Mouse (Mus musculus) CD4-positive, CD25-positive, alpha-beta regulatory T cell, adult 9 weeks (primary cell): ENCODE results near the gene En1. TPM values are rescaled to one million over a fixed set of nuclear protein-coding genes. Genes with fewer than 3 reads are reported as not detected.

ENCODE experiments used
- polyA plus RNA-seq: library from polyadenylated mRNA; unstranded; fragments of 100-300 nt; shearing (Covaris generic); gene quantifications from one replicate; pipeline ENCODE4 v1.2.1, GENCODE M21; 2017

The En1 gene
- polyA plus RNA-seq: not detected

DNA sequence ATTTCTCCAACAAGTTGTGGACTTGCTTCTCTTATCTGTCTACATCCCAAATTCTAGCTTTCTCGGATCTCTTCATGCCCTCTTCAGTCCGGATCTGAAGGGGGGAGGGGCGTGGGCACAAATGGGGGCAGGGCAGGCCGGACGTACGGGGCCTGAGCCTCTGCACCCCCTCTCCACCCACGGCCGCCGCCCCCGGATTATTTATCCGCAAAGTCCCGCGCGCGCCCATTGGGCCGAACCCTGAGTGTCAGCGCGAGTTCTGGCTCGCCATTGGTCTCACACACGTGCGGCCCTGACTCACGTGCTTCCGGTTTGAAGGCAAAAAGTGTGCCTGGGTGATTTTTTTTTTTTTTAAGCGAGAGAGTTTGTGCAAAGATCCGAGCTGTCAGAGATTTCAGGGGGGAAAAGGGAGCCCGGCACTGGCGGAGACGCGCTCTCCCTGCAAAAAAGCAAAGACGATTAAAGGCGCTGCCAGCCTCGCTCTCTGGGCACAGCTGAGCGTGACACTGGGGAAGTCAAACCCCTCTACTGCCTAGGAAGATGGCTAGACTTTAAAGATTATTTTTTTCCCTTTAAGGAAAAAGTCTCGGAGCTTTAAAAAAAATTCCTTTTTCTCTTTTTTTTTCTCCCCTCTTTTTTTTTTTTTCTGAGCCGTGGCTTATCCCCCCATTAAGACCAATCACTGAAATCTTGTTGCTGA is at the start of gene En1:
En1 (plus strand) TSS at position 388 of the 700 bp plus-strand sequence.

Other genes starting within 250 kb of the En1 start
- not detected for gene Marco, start 97.4 kb upstream of the En1 start, polyA plus RNA-seq